Mouse (Mus musculus): ENCODE data around the gene Hist1h4d.
"Not testable (repeated sequence)": the region's sequence is repeated elsewhere in the genome, so short reads cannot be mapped to it uniquely, and the experiment has no call there.

Hist1h4d gene

GRCm38 (mm10) chr13:23591886-23592285, 10.5 kb downstream of the Hist1h4d start:
- CTCF ChIA-PET = not testable (repeated sequence)

- CTCF ChIA-PET = interaction anchor here (0.7 kb wide), 1 partner anchor 125 kb away, joined by 6 read pairs; no protein-coding TSS in a partner anchor
These were observed 11.2 kb downstream of the Hist1h4d start for GRCm38 (mm10) chr13:23592614-23593013.

GRCm38 (mm10) chr13:23593051-23593770, 11.8 kb downstream of the Hist1h4d start:
- CTCF ChIA-PET = interaction anchor here (0.7 kb wide), 1 partner anchor 124 kb away, joined by 6 read pairs; no protein-coding TSS in a partner anchor

- CTCF ChIA-PET = no interaction called here
These were observed 13.8 kb downstream of the Hist1h4d start for GRCm38 (mm10) chr13:23595185-23595584.

- CTCF ChIA-PET = no interaction called here
These were observed 14.4 kb downstream of the Hist1h4d start for GRCm38 (mm10) chr13:23595622-23596372.

GRCm38 (mm10) chr13:23597957-23598356, 16.6 kb downstream of the Hist1h4d start:
- CTCF ChIA-PET = interaction anchor here (0.6 to 1.0 kb wide), 2 partner anchors 85 to 161 kb away, joined by 3 to 4 read pairs; no protein-coding TSS in a partner anchor

- CTCF ChIA-PET = interaction anchor here (0.6 to 0.7 kb wide), 2 partner anchors 23 to 1172 kb away, joined by 3 to 4 read pairs; no protein-coding TSS in a partner anchor
These were observed 21.8 kb downstream of the Hist1h4d start for GRCm38 (mm10) chr13:23603182-23603699.

GRCm38 (mm10) chr13:23604452-23604851, 23.1 kb downstream of the Hist1h4d start:
- CTCF ChIA-PET = interaction anchor here (0.7 kb wide), 1 partner anchor 63 kb away, joined by 3 read pairs; no protein-coding TSS in a partner anchor

GRCm38 (mm10) chr13:23605052-23605451, 23.7 kb downstream of the Hist1h4d start:
- CTCF ChIA-PET = no interaction called here

- CTCF ChIA-PET = interaction anchor here (0.6 to 0.7 kb wide), 2 partner anchors 42 to 44 kb away, joined by 3 to 12 read pairs; no protein-coding TSS in a partner anchor
These were observed 27.8 kb downstream of the Hist1h4d start for GRCm38 (mm10) chr13:23609209-23609608.

- CTCF ChIA-PET = no interaction called here
These were observed 28.4 kb downstream of the Hist1h4d start for GRCm38 (mm10) chr13:23609844-23610243.

- CTCF ChIA-PET = no interaction called here
These were observed 29.0 kb downstream of the Hist1h4d start for GRCm38 (mm10) chr13:23610393-23610792.

GRCm38 (mm10) chr13:23611638-23612037, 30.2 kb downstream of the Hist1h4d start:
- CTCF ChIA-PET = no interaction called here

- CTCF ChIA-PET = interaction anchor here (0.5 to 0.6 kb wide), 2 partner anchors 65 to 81 kb away, joined by 3 to 5 read pairs; no protein-coding TSS in a partner anchor
These were observed 38.8 kb downstream of the Hist1h4d start for GRCm38 (mm10) chr13:23620056-23620732.

GRCm38 (mm10) chr13:23620733-23621531, 39.5 kb downstream of the Hist1h4d start, which contains the start of gene Hist1h2be:
Hist1h2be (minus strand) TSS chr13:23621124.
- CTCF ChIA-PET = interaction anchor here (0.5 to 1.3 kb wide), 3 partner anchors 38 to 166 kb away, joined by 3 read pairs; no protein-coding TSS in a partner anchor

- CTCF ChIA-PET = interaction anchor here (1.3 kb wide), 1 partner anchor 39 kb away, joined by 3 read pairs; no protein-coding TSS in a partner anchor
These were observed 40.3 kb downstream of the Hist1h4d start for GRCm38 (mm10) chr13:23621532-23622174.

- CTCF ChIA-PET = interaction anchor here (0.8 kb wide), 1 partner anchor 54 kb away, joined by 3 read pairs; no protein-coding TSS in a partner anchor
These were observed 40.8 kb downstream of the Hist1h4d start, which contains the start of gene Hist1h1e for GRCm38 (mm10) chr13:23622175-23622671. Hist1h1e (minus strand) TSS chr13:23622558.

GRCm38 (mm10) chr13:23622861-23623450, 41.6 kb downstream of the Hist1h4d start:
- CTCF ChIA-PET = interaction anchor here (0.8 kb wide), 1 partner anchor 55 kb away, joined by 3 read pairs; no protein-coding TSS in a partner anchor

GRCm38 (mm10) chr13:23630653-23631052, 49.3 kb downstream of the Hist1h4d start:
- CTCF ChIA-PET = no interaction called here

Measured in spleen, embryonic (tissue).